Mouse (Mus musculus): ENCODE measurements around the gene Ankrd28.

The Ankrd28 gene

DNA sequence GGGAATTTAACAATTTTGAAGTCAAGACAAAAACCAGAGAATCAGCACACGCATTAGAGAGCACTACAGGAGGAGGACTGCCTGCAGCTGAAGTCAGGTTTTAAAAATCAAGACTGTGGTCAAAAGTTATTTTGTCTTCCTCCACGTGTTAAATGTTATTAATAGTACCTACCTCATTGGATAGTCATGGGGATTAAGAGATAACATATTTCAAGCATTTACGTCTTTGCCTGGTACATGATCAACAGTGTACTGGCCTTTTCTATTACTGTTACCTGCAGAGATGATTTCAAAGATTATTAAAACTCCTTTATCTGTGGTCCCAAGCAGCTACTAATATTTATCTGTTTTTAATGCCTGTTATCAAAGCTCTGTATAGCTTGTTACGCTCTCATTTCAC lies 132.7 kb downstream of the Ankrd28 start:
- DNase-seq, result no peak

GRCm38 (mm10) chr14:31697346-31697745 lies 133.1 kb downstream of the Ankrd28 start:
- no peak for DNase-seq

GRCm38 (mm10) chr14:31696985-31697303 lies 133.5 kb downstream of the Ankrd28 start:
- no peak for DNase-seq

GRCm38 (mm10) chr14:31696206-31696984 lies 134.1 kb downstream of the Ankrd28 start:
- no peak for DNase-seq

- no peak for DNase-seq
Observed at GRCm38 (mm10) chr14:31692536-31692935, 137.9 kb downstream of the Ankrd28 start.

DNA sequence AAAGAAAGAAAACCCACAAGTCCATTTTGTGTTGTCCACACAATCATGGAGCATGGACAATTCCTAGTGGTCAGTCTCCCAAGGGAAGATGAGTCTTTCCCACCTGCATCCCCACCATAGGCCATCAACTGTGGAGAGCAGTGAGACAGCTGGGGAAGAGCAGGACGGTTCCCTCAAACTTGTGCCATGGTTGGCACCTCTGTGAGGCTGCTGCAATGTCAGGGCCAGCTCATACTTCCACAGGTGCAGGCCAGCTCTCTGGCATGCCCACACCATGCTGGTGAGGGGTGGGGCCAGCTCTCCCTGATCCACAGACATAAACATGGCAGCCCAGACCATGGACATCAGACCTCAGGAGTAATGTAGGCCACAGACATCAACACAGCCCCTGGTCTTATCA lies 144.2 kb downstream of the Ankrd28 start:
- DNase-seq, result no peak

DNA sequence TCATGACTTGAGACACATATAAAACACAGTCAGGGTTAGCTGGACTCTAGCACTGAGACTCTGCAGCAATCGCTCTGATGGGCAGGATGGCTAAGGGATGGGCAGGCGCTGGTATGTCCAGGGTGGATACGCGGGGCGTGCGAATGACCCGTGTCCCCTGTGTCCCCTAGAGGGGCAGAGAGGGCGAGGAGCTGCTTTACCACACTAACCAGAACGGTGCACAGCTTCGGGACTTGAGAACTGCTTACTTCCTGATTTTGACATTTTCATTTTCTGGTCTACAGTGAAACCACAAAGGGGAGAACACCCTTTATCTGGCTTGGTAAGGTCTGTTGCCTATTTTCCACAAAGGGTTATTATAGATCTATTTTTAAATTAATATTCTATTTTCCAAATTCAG lies 144.8 kb downstream of the Ankrd28 start:
- no peak for DNase-seq

DNA sequence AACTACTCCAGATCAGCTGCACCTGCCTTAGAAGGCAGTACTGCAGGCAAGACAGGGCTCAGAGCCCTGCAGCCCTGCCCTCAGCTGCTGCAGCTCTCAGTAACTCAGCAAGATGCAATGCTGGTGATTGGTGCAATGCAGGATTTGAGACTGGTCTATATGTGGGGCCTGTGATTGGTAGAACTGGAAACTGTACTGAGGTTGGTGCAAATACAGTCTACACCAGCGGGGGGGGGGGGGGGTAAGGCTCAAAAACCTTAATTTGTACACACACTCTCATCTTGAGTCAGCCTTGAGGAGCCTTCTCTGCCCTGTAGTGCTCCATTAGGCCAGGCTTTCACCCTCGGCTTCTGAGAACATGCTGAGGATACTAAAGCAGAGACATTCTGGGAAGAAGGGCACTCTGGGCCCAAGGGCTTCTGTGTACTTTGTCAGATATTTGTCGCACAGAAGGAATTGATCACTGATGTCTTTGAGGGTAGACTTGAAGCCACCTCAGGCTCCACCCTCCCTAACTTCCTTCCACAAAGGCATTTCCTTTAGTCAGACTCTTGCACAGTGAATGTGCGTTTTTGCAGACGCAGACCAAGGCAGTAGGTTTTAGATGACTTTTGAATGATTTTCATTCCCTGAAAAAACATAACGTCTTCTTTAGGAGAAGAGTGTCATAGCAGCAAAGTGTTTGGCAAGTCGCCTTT lies 146.0 kb downstream of the Ankrd28 start:
- DNase-seq, result no peak

GRCm38 (mm10) chr14:31683610-31684009 lies 146.8 kb downstream of the Ankrd28 start:
- DNase-seq, result no peak

DNA sequence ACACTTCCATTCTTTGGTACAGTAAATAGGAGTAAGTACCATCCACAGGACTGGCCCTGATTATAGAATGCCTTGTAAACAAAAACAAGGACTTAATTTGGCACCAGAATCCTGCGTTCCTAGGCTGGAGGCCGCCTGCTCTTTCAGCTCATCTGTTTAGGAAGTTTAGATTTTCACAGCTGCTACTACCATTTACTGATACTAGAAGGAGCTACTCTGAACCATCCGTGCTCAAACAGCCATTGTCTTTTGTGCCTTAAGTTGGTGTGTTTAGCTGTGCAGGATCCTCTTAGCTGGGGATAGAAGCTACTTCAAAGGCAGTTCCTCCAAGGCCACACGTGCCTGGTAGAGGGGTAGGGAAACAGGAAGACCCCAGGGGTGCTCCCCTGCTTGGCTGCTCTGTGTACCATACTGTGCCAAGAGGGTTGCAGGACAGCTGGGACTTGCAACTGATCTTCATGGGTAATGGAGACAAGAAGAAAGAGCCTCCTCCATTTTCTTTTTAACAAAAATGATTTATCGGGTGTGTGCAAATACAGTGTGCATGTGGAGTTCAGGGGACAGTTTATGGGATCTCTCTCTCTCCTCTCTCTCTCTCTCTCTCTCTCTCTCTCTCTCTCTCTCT lies 148.4 kb downstream of the Ankrd28 start:
- DNase-seq, result no peak

- no peak for DNase-seq
Observed at GRCm38 (mm10) chr14:31681291-31681690, 149.2 kb downstream of the Ankrd28 start.

DNA sequence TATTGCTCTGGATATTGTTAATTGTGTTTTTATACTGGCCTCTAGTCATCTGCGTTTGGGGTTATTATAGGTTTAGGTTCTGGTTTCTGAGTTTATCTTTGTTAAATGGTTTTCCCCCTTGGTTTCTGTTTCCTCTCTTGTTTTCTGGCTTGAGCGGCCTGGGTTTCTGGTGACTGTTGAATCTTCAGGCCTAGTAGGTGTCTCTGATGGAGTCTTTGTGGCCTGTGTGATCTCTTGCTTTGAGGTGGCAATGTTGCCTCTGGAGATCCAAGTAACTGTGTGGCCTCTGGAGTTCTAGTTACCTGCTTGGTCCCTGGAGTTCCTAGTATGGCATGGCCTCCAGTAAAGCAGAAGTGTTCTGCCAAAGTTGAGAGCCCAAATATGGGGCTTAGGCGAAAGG lies 149.8 kb downstream of the Ankrd28 start:
- DNase-seq, result no peak

DNA sequence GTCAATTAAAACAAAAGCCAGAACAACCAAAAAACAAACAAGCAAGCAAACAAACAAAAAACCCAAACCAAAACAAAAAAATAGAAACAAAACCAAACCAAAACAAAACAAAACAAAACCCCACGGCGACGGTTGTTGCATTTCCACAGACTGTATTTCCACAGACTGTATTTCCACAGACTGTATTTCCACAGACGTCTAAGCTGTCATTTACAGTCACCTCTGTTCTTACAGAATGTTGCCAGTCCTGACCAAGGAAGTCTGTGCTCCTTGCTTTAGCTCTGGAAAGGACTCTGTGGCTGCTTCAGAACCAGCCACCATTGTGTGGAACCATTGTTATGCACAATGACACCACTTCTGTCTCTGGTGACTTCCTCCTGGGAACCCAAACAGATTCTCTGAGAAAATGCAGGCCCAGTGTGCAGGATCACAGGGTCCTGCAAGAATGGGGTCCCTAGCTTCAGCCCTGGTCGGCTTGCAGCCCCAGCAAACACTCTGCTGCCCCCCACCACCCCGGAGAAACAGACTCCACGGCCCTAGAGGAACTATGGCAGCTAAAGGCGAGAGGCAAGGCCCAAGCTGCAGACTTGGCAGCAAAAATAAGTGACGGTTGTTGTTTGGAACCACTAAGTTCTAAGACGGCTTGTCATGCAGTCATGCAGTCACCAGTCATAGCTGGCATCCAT lies 158.7 kb downstream of the Ankrd28 start:
- DNase-seq, result no peak

DNA sequence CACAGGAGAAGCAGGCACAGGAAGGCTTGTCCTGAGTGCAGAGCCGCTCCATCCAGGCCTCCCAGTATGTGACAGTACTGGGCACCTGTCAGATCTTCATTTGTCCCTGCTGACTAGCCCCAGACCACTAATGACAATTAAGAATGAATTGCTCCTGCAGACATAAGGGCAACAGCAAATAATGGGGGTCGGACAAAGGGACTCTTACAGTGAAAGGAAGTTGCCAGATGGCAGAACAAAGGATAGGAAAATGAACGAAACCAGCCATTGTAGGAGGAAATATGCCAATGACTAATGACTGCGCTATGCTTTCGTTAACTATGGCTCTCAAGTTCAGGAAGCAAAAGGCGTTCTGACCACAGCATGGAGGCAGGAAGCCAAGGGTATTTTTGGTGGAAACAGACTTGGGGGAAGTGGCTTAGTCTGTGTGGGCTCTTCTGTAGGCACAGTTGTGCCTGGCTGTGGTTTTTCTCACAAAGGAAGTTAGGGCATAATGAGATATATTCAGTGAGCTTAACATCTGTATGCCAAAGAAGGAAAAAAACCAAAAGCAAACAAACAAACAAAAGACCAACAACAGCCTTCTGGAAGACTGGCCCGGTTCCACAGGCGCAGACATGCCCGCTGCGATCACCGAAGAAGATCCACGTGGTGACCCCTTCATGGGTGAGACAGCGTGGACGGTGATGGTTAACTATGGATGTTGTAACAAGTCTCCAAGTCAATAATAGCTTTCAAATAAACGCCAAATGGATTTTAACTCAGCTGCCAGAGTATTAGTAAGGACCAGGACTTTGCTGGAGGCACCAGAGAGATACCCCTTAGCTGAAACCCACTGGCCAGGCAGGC lies 160.6 kb downstream of the Ankrd28 start:
- DNase-seq, result peak; percentile 89

- DNase-seq, result no peak
Observed at GRCm38 (mm10) chr14:31669161-31669611, 161.3 kb downstream of the Ankrd28 start.

DNA sequence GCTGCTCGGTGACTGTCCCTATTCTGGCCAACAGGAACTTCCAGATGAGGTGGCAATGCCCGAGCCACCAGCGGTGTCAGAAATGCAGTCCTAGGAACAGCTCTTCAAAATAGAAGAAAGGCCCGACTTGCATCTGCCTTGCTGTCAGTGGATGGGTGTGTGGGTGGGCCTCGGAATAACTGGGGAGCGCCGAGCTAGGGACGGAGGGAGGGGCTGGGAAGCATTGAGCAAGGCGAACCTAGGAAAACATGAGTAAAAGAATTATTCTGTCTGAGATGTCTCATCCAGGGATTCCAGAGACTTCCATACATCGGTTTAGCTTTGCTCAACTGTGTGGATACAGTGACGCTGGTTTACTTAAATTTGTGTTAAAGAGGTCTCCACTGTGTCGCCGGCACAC lies 162.1 kb downstream of the Ankrd28 start:
- no peak for DNase-seq

DNA sequence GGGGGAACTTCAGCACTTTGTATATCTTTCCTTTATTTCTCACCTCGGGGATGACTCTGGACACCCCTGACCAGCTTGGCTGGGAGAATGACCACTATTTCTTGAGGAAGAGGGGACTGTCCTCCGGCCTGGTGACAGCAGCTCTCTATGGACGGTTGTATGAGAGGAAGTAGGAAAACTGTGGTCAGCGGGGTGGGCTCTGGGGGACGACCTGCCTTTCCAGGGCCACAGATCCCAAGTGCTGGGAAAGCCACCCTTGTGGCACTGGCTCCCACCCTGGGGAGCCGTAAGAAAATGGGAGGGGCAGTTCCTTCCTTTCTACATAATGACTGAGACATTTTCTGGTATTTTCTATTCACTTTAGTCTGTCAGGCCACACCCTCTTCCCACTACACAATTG lies 162.7 kb downstream of the Ankrd28 start:
- no peak for DNase-seq

DNA sequence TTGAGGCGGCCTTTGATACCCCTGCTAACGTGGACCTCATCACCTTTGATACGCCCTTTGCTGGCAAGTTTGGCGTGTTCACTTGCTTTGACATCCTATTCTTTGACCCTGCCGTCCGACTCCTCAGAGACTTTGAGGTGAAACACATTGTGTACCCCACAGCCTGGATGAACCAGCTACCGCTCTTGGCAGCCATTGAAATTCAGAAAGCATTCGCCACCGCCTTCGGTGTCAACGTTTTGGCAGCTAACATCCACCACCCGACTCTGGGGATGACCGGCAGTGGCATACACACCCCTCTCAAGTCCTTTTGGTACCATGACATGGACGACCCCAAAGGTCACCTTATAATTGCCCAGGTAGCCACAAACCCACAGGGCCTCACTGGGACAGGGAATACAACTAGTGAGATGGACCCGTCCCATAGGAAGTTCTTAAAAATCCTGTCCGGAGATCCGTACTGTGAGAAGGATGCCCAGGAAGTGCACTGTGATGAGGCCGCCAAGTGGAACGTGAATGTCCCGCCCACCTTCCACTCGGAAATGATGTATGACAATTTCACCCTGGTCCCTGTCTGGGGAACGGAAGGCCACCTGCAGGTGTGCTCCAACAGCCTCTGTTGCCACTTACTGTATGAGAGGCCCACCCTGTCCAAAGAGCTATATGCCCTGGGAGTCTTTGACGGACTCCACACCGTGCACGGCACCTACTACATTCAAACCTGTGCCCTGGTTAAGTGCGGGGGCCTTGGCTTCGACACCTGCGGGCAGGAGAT lies 163.3 kb downstream of the Ankrd28 start:
- DNase-seq, result no peak

- no peak for DNase-seq
Observed at GRCm38 (mm10) chr14:31665566-31665940, 164.9 kb downstream of the Ankrd28 start.

GRCm38 (mm10) chr14:31664903-31665565 lies 165.4 kb downstream of the Ankrd28 start:
- no peak for DNase-seq
